Mouse (Mus musculus) liver, postnatal 0 days (tissue): Measurements from ENCODE around the gene Fbxw7.

Experiments
- CTCF ChIP-seq: sonication (generic); IDR thresholded peaks from 2 replicates; pipeline ENCODE4 v1.5.1; 2016; ENCODE audit warnings: antibody characterized with exemption, low read depth
- EP300 ChIP-seq: IDR thresholded peaks from 2 replicates; pipeline ENCODE4 v1.6.1; 2016; ENCODE audit warnings: antibody characterized with exemption, low read depth, mild to moderate bottlenecking

DNA sequence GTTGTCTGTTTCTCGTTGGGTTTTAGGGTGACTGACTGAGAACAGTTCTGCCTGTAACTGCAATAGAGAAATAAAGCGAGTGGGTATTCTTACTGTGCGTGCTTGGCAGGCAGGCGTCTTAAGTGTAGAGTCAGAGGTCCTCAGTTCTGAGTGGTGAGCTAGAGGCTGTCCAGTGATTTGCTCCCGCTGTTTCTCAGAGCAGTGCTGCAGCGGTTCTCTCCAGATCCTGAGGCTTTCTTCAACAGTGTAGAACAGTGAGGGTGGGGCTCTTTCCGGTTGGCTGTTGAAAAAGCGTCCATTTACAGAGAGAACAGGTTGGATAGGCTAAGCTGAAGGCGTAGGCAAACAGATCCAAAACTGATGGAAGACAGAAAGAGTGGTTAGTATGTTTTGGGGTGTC, 60.2 kb downstream of the Fbxw7 start:
- TF ChIP-seq CTCF = no peak
- TF ChIP-seq EP300 = no peak
